Mouse (Mus musculus) megakaryocyte, embryonic 14.5 days (primary cell): ENCODE measurements around the gene 5430419D17Rik. TPM values are rescaled to one million over a fixed set of nuclear protein-coding genes. Genes with fewer than 3 reads are reported as not detected.

ENCODE experiments used
- H3K27me3 ChIP-seq: replicated peaks from 2 replicates; pipeline ENCODE3; 2012; ENCODE audit warnings: inconsistent platforms
- H3K36me3 ChIP-seq: replicated peaks from 2 replicates; pipeline ENCODE3; 2012; ENCODE audit warnings: low read length, inconsistent platforms, mixed read lengths
- H3K4me1 ChIP-seq: 2 replicates; pipeline ENCODE4 v1.6.1; 2012; ENCODE audit warnings: inconsistent platforms
- H3K4me3 ChIP-seq: replicated peaks from 2 replicates; pipeline ENCODE3; 2012; ENCODE audit warnings: moderate library complexity, mild to moderate bottlenecking, inconsistent platforms
- H3K9me3 ChIP-seq: 2 replicates; pipeline ENCODE4 v1.6.1; 2012; ENCODE audit warnings: inconsistent platforms
- FLI1 ChIP-seq: IDR thresholded peaks from 2 replicates; pipeline ENCODE4 v1.6.1; 2012; ENCODE audit warnings: low read length, inconsistent platforms, mixed read lengths
- GATA1 ChIP-seq: IDR thresholded peaks from 3 replicates; pipeline ENCODE4 v1.6.1; 2012; ENCODE audit warnings: mixed read lengths, low read length, inconsistent platforms, borderline replicate concordance
- polyA plus RNA-seq: library from polyadenylated mRNA; stranded (reverse); fragments of >175 nt; gene quantifications from 2 replicates; pipeline ENCODE4 v1.2.3, GENCODE M21; 2012; ENCODE audit warnings: low replicate concordance; ENCODE audit not compliant: insufficient read depth

The 5430419D17Rik gene
- not detected in 2 replicates for polyA plus RNA-seq

GRCm38 (mm10) chr7:131174121-131174520 is at the start of gene 5430419D17Rik:
5430419D17Rik (plus strand) TSS chr7:131174402.
- Histone ChIP-seq H3K4me3 (no peak within 1 kb of the TSS), H3K36me3 (no peaks in the 10 kb centered on the region), H3K4me1 (no peaks in the 10 kb centered on the region), H3K27me3 (no peaks in the 10 kb centered on the region), H3K9me3 (no peaks in the 10 kb centered on the region)
- TF ChIP-seq GATA1: no peak
- TF ChIP-seq FLI1: no peak

DNA sequence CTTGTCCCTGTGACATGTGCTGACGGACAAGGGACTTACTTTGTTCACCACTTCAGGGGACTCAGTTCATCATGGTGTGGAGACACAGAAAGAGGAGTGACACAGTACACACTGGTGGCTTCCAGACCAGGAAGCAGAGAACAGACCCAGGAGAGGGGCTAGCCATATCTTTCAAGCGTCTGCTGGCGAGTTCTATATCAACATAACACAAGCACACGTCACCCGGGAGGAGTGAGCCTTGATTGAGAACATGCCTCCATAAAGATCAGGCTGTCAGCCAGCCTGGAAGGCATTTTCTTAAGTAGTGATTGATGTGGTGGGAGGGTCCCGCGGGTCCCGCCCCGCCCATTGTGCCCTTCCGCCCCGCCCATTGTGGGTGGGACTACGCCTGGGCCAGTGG is 44.2 kb upstream of the 5430419D17Rik start:
- TF ChIP-seq FLI1 (no peak), GATA1 (no peak)
- Histone ChIP-seq H3K4me3 (no peak overlapping the region), H3K4me1 (no peaks in the 10 kb centered on the region), H3K9me3 (no peaks in the 10 kb centered on the region; the same call in 1 of the 2 replicates), H3K27me3 (no peaks in the 10 kb centered on the region), H3K36me3 (no peaks in the 10 kb centered on the region)

DNA sequence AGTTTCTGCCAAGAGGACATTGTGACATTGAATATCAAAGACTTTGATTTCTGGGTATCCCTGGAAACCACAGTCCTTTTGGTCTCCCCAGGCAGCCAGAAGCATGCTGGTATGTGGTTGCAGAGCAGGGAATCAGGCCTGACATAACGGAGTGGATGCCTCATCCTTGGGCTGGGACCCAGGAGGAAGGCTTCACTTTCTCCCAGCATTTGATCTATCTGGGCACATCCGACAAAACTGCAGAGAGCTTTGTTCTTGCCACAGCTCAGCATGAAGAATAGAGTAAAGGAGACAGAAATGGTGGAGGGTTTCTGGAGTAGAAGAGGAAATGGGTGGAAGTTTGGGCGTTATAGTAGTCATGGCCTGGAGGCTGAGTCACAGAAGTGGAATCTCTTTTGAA is 41.0 kb upstream of the 5430419D17Rik start:
- TF ChIP-seq FLI1: no peak
- H3K9me3 ChIP-seq: peaks cover 5% of the 10 kb centered on the region
- H3K4me1 ChIP-seq: no peaks in the 10 kb centered on the region
- H3K4me3 ChIP-seq: no peak overlapping the region
- no peaks in the 10 kb centered on the region for H3K36me3 ChIP-seq
- H3K27me3 ChIP-seq: no peaks in the 10 kb centered on the region

DNA sequence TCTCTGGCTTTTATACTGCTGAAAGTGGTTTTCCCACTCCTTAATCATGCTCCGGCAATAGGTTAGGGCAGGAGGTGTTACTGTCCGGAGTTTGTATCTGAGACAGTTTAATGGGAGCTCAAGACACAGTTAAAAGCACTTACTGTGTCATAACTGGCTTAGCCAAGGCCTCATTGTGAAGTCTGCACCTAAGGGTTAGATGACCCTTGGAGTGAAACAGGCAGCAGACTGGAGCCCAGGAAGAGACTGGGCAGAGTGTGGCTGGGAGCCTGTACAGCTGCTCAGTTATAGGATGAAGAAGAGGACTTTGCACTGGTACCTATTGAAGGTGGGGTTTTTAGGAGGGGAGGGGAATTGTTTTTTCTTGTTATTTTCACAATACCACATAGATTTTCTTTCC is 28.0 kb upstream of the 5430419D17Rik start, which contains the start of gene 4933402N03Rik:
TSS of gene 4933402N03Rik (minus strand) at position 101 of the 400 bp plus-strand sequence.
- no peak for TF ChIP-seq FLI1
- no peak for TF ChIP-seq GATA1
- Histone ChIP-seq H3K4me3 (no peak within 1 kb of the TSS), H3K36me3 (no peaks in the 10 kb centered on the region), H3K4me1 (no peaks in the 10 kb centered on the region), H3K27me3 (no peaks in the 10 kb centered on the region), H3K9me3 (no peaks in the 10 kb centered on the region)

DNA sequence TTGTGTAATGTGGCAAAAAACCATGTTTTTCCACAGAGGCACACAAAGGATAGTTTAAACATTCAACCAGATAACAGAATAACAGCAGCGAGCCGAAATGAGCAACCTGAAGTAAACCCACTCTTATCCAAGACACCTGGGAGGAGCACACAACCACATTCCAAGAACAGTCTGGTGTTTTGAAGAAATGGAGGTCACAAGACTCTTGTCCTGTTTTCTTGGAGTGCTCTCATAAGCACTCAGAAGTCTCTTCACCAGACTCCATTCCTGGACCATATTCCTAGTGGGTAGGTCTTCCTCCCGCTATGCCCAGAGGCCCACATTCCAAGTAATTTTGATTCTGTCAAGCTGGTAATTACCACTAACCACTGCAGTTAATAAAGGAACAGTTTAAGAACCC is 24.0 kb upstream of the 5430419D17Rik start:
- Histone ChIP-seq H3K9me3 (no peaks in the 10 kb centered on the region), H3K36me3 (no peaks in the 10 kb centered on the region), H3K4me3 (no peak overlapping the region), H3K4me1 (peaks cover 3% of the 10 kb centered on the region), H3K27me3 (peaks cover 4% of the 10 kb centered on the region)
- TF ChIP-seq FLI1 (no peak), GATA1 (no peak)

- no peaks in the 10 kb centered on the region for H3K36me3 ChIP-seq
- H3K4me1 ChIP-seq: peaks cover 3% of the 10 kb centered on the region
- TF ChIP-seq GATA1: no peak
- no peak for TF ChIP-seq FLI1
Measured at GRCm38 (mm10) chr7:131153044-131153443, 21.2 kb upstream of the 5430419D17Rik start.

DNA sequence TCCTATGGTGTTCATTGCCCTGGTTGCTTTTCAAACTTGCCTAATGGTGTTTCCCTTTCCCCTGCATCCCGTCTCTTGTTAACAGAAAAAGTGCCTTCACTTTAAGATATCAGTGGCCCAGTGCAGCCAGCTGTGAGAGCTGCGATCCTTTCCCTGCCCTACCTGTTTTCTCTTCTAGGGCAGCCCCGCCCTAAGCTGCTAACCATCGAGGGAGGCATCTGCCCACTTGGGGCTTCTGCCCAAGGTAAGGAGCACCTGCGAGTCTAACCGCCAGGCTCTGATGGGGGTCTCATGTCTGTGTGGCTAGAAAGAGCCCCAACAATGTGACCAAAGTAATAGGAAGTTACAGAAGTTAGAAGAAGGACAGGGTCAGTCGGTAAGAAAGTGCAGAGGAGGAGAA is 12.0 kb upstream of the 5430419D17Rik start:
- Histone ChIP-seq H3K27me3 (no peaks in the 10 kb centered on the region), H3K36me3 (no peaks in the 10 kb centered on the region), H3K9me3 (no peaks in the 10 kb centered on the region), H3K4me3 (no peak overlapping the region), H3K4me1 (no peaks in the 10 kb centered on the region)
- no peak for TF ChIP-seq GATA1
- TF ChIP-seq FLI1: no peak

More at GRCm38 (mm10) chr7:131153044-131153443, 21.2 kb upstream of the 5430419D17Rik start:
- Histone ChIP-seq H3K4me3 (no peak overlapping the region), H3K9me3 (no peaks in the 10 kb centered on the region), H3K27me3 (peaks cover 8% of the 10 kb centered on the region)

GRCm38 (mm10) chr7:131167771-131168170 is 6.4 kb upstream of the 5430419D17Rik start:
- H3K4me1 ChIP-seq: no peaks in the 10 kb centered on the region
- no peak for TF ChIP-seq GATA1
- TF ChIP-seq FLI1: no peak
- H3K4me3 ChIP-seq: no peak overlapping the region

DNA sequence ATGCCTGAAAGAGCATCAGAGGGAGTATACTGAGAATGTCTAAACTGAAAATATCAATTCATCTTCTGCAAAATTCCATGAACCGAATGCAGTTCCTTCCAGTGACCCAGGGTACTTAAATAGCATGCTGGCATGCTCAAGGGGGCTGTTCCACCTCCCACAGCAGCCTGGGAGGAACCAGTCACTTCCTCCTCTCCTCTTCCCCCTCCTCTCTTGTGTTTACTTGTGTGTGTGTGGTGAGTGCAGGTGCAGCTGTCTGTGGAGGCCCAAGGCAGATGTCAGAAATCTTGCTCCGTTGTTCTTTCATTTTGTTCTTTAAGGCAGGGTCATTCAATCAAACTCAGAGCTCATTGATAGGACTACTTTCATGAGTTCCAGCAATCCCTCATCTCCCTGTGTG is 5.1 kb upstream of the 5430419D17Rik start:
- no peak for TF ChIP-seq FLI1
- no peak for TF ChIP-seq GATA1
- no peaks in the 10 kb centered on the region for H3K27me3 ChIP-seq
- H3K9me3 ChIP-seq: peaks cover 4% of the 10 kb centered on the region; the same call in 1 of the 2 replicates
- no peaks in the 10 kb centered on the region for H3K4me1 ChIP-seq
- H3K36me3 ChIP-seq: no peaks in the 10 kb centered on the region
- peak overlapping the region; percentile 33 for H3K4me3 ChIP-seq

More at GRCm38 (mm10) chr7:131167771-131168170, 6.4 kb upstream of the 5430419D17Rik start:
- Histone ChIP-seq H3K9me3 (peaks cover 4% of the 10 kb centered on the region; the same call in 1 of the 2 replicates), H3K36me3 (no peaks in the 10 kb centered on the region), H3K27me3 (no peaks in the 10 kb centered on the region)

- no peak for TF ChIP-seq GATA1
- no peak for TF ChIP-seq FLI1
- Histone ChIP-seq H3K36me3 (no peaks in the 10 kb centered on the region), H3K4me3 (no peak overlapping the region), H3K9me3 (no peaks in the 10 kb centered on the region), H3K27me3 (no peaks in the 10 kb centered on the region), H3K4me1 (no peaks in the 10 kb centered on the region)
Measured at GRCm38 (mm10) chr7:131182685-131183084, 8.5 kb downstream of the 5430419D17Rik start.

GRCm38 (mm10) chr7:131184339-131184738 is 10.1 kb downstream of the 5430419D17Rik start:
- TF ChIP-seq FLI1 (no peak), GATA1 (no peak)
- no peaks in the 10 kb centered on the region for H3K9me3 ChIP-seq
- H3K4me1 ChIP-seq: no peaks in the 10 kb centered on the region
- no peaks in the 10 kb centered on the region for H3K36me3 ChIP-seq
- H3K4me3 ChIP-seq: no peak overlapping the region
- no peaks in the 10 kb centered on the region for H3K27me3 ChIP-seq
